Mouse (Mus musculus) kidney, embryonic 16.5 days (tissue): Measurements from ENCODE around the gene Asxl2. TPM values are rescaled to one million over a fixed set of nuclear protein-coding genes. Genes with fewer than 3 reads are reported as not detected.

ENCODE experiments used
- ATAC-seq: fragments of 200-750 bp; cut with Nextera tagmentation; 2 replicates; pipeline ENCODE4 v1.8.0; 2017; ENCODE audit warnings: moderate TSS enrichment; ENCODE audit not compliant: low FRiP score, low TSS enrichment
- H3K27ac ChIP-seq: fragments of 300-500 bp; sonication (generic); 2 replicates; pipeline ENCODE4 v1.5.1; 2014; ENCODE audit warnings: low read length
- H3K27me3 ChIP-seq: fragments of 300-500 bp; sonication (generic); 2 replicates; pipeline ENCODE4 v1.6.1; 2014; ENCODE audit warnings: low read length, control low read depth, mixed read lengths; ENCODE audit not compliant: insufficient read depth
- H3K36me3 ChIP-seq: fragments of 300-500 bp; sonication (generic); 2 replicates; pipeline ENCODE4 v1.6.1; 2014; ENCODE audit warnings: low read length, control low read depth, mixed read lengths; ENCODE audit not compliant: insufficient read depth
- H3K4me1 ChIP-seq: fragments of 300-500 bp; sonication (generic); 2 replicates; pipeline ENCODE4 v1.6.1; 2014; ENCODE audit warnings: low read length, control low read depth, mixed read lengths; ENCODE audit not compliant: insufficient read depth
- H3K4me2 ChIP-seq: fragments of 300-500 bp; sonication (generic); replicated peaks from 2 replicates; pipeline ENCODE4 v1.6.1; 2014; ENCODE audit warnings: low read depth, low read length
- H3K4me3 ChIP-seq: fragments of 300-500 bp; sonication (generic); 2 replicates; pipeline ENCODE4 v1.5.1; 2014; ENCODE audit warnings: mild to moderate bottlenecking, low read length
- H3K9ac ChIP-seq: fragments of 300-500 bp; sonication (generic); replicated peaks from 2 replicates; pipeline ENCODE4 v1.6.1; 2014; ENCODE audit warnings: low read length
- H3K9me3 ChIP-seq: fragments of 300-500 bp; sonication (generic); 2 replicates; pipeline ENCODE4 v1.6.1; 2016; ENCODE audit warnings: low read length, control low read depth
- WGBS: fragments of 180-500 bp; shearing (Covaris S2); extraction: QIAGEN DNeasy Blood & Tissue Kit; methylation state at CpG from one replicate; pipeline ENCODE4 v1.1.7; 2014; 5-methylcytosine and 5-hydroxymethylcytosine counted together
- polyA plus RNA-seq: library from polyadenylated mRNA; unstranded; fragments of >200 nt; fragmentation: Nextera tagmentation; extraction: Ambion mirVana; gene quantifications from 2 replicates; pipeline ENCODE4 v1.2.1, GENCODE M21; 2015

Gene Asxl2
- polyA plus RNA-seq, 1 experiment from 2014 or later: 15.0 TPM

- Histone ChIP-seq H3K9me3 (no peaks in the 10 kb centered on the region), H3K36me3 (no peaks in the 10 kb centered on the region), H3K27me3 (no peaks in the 10 kb centered on the region), H3K4me2 (peak overlapping the region; percentile 38; the same call in 1 of the 2 replicates), H3K27ac (no peak overlapping the region), H3K4me1 (peaks cover 6% of the 10 kb centered on the region; the same call in 1 of the 2 replicates), H3K4me3 (no peak overlapping the region), H3K9ac (no peak overlapping the region)
- ATAC-seq: peak; percentile 72
- 14% methylated on average over 13 of the region's 13 CpGs for WGBS
Observed at GRCm38 (mm10) chr12:3550280-3550679, 123.6 kb downstream of the Asxl2 start.

Other genes with a start within 250 kb of the Asxl2 start
- 65.1 and 68.4 TPM in 2 replicates for gene Rab10, start 116.9 kb upstream of the Asxl2 start, polyA plus RNA-seq
- 12.3 and 13.6 TPM in 2 replicates for gene Kif3c, start 61.7 kb upstream of the Asxl2 start, polyA plus RNA-seq
- 40.7 and 45.5 TPM in 2 replicates for gene Dtnb, start 145.5 kb downstream of the Asxl2 start, polyA plus RNA-seq